Mouse (Mus musculus): Measurements from ENCODE around the gene Scrg1. TPM values are rescaled to one million over a fixed set of nuclear protein-coding genes. Genes with fewer than 3 reads are reported as not detected.

The Scrg1 gene
- total and polyA plus RNA-seq, 3 experiments = not detected

- TF ChIP-seq TCF12 (IDR thresholded peaks at IDR 0.05; ENCODE audit: low read depth, low read length) (peak; percentile 55), TBP (IDR thresholded peaks at IDR 0.05; ENCODE audit: low read depth, low read length) (peak; percentile 66), NRF1 (IDR thresholded peaks at IDR 0.05; ENCODE audit: insufficient read depth, low read depth, low read length, poor library complexity, severe bottlenecking) (peak; percentile 76), ZMIZ1 (IDR thresholded peaks at IDR 0.05; ENCODE audit: low read depth, low read length) (peak; percentile 44; the same call in 1 of the 2 replicates), JUND (IDR thresholded peaks at IDR 0.05; ENCODE audit: low read depth, low read length) (no peak), TAL1 (IDR thresholded peaks at IDR 0.05; ENCODE audit: low read length) (no peak), SMC3 (IDR thresholded peaks at IDR 0.05; ENCODE audit: low read depth, low read length) (no peak), USF2 (IDR thresholded peaks at IDR 0.05; ENCODE audit: borderline replicate concordance in 1 of 2, insufficient read depth in 1 of 2, low read depth in 1 of 2, low read length in 2 of 2) (no peak), SIN3A (IDR thresholded peaks at IDR 0.05; ENCODE audit: low read length) (peak; percentile 53), ETS1 (IDR thresholded peaks at IDR 0.05; ENCODE audit: low read depth, low read length) (peak; percentile 41; the same call in 1 of the 2 replicates)
These were observed 32.6 kb downstream of the Scrg1 start (continued) for GRCm38 (mm10) chr8:57488312-57488765.

GRCm38 (mm10) chr8:57489366-57489765 is 33.6 kb downstream of the Scrg1 start:
- Histone ChIP-seq H3K79me2 (ENCODE audit: control insufficient read depth, insufficient read depth, low read length, poor library complexity) (peaks cover 17% of the 10 kb centered on the region), H3K36me3 (ENCODE audit: control insufficient read depth in 1 of 2, insufficient read depth in 2 of 2, low read length in 2 of 2) (peaks cover 0 to 24% of the 10 kb centered on the region in 2 experiments; a peak in 3 of 4 replicates), H3K4me1 (ENCODE audit: control insufficient read depth in 1 of 2, insufficient read depth in 2 of 2, low read length in 2 of 2) (peaks cover 12 to 23% of the 10 kb centered on the region in 2 experiments), H3K27ac (ENCODE audit: control insufficient read depth, low read depth, low read length) (no peak overlapping the region), H3K9me3 (replicated peaks; ENCODE audit: insufficient read depth, low read length) (no peaks in the 10 kb centered on the region), H3K9ac (ENCODE audit: control insufficient read depth, low read depth, low read length, poor library complexity, severe bottlenecking) (no peak overlapping the region), H3K27me3 (ENCODE audit: control insufficient read depth in 1 of 2, insufficient read depth in 2 of 2, low read length in 2 of 2) (no peaks in the 10 kb centered on the region), H3K4me3 (ENCODE audit: control insufficient read depth in 1 of 2, insufficient read depth in 1 of 2, low read depth in 2 of 2, low read length in 2 of 2) (no peak overlapping the region)
- no peak for DNase-seq (ENCODE audit: low read depth, low spot score)
- TF ChIP-seq SIN3A (IDR thresholded peaks at IDR 0.05; ENCODE audit: low read length) (no peak), ELF1 (IDR thresholded peaks at IDR 0.05; ENCODE audit: low read depth, low read length) (no peak), GABPA (IDR thresholded peaks at IDR 0.05; ENCODE audit: low read depth, low read length) (no peak), MYB (IDR thresholded peaks at IDR 0.05; ENCODE audit: low read depth, low read length) (no peak), ETS1 (IDR thresholded peaks at IDR 0.05; ENCODE audit: low read depth, low read length) (no peak), USF1 (IDR thresholded peaks at IDR 0.05; ENCODE audit: low read depth, low read length) (no peak), TBP (IDR thresholded peaks at IDR 0.05; ENCODE audit: low read depth, low read length) (no peak)

- H3K9ac ChIP-seq (ENCODE audit: control insufficient read depth, low read depth, low read length, poor library complexity, severe bottlenecking) = no peak overlapping the region
- no peak overlapping the region for H3K4me3 ChIP-seq (ENCODE audit: control insufficient read depth in 1 of 2, insufficient read depth in 1 of 2, low read depth in 2 of 2, low read length in 2 of 2)
- H3K4me1 ChIP-seq (ENCODE audit: control insufficient read depth in 1 of 2, insufficient read depth in 2 of 2, low read length in 2 of 2) = peaks cover 12 to 23% of the 10 kb centered on the region in 2 experiments
- H3K27me3 ChIP-seq (ENCODE audit: control insufficient read depth in 1 of 2, insufficient read depth in 2 of 2, low read length in 2 of 2) = no peaks in the 10 kb centered on the region
- H3K27ac ChIP-seq (ENCODE audit: control insufficient read depth, low read depth, low read length) = no peak overlapping the region
- no peaks in the 10 kb centered on the region for H3K9me3 ChIP-seq (replicated peaks; ENCODE audit: insufficient read depth, low read length)
- peaks cover 17% of the 10 kb centered on the region for H3K79me2 ChIP-seq (ENCODE audit: control insufficient read depth, insufficient read depth, low read length, poor library complexity)
- peaks cover 0 to 24% of the 10 kb centered on the region in 2 experiments; a peak in 3 of 4 replicates for H3K36me3 ChIP-seq (ENCODE audit: control insufficient read depth in 1 of 2, insufficient read depth in 2 of 2, low read length in 2 of 2)
- no peak for DNase-seq (ENCODE audit: low read depth, low spot score)
- TF ChIP-seq UBTF (IDR thresholded peaks at IDR 0.05; ENCODE audit: borderline replicate concordance, insufficient read depth, low read depth, low read length) = no peak
- no peak for TF ChIP-seq HCFC1 (IDR thresholded peaks at IDR 0.05; ENCODE audit: low read depth, low read length)
- no peak for TF ChIP-seq ZMIZ1 (IDR thresholded peaks at IDR 0.05; ENCODE audit: low read depth, low read length)
- no peak for TF ChIP-seq RCOR1 (IDR thresholded peaks at IDR 0.05; ENCODE audit: low read depth, low read length)
- TF ChIP-seq ELF1 (IDR thresholded peaks at IDR 0.05; ENCODE audit: low read depth, low read length) = no peak
- TF ChIP-seq ZKSCAN1 (IDR thresholded peaks at IDR 0.05; ENCODE audit: low read depth, low read length) = no peak
- no peak for TF ChIP-seq MAFK (IDR thresholded peaks at IDR 0.05; ENCODE audit: borderline replicate concordance, low read depth, low read length)
- TF ChIP-seq JUND (IDR thresholded peaks at IDR 0.05; ENCODE audit: low read depth, low read length) = no peak
- TF ChIP-seq SIN3A (IDR thresholded peaks at IDR 0.05; ENCODE audit: low read length) = no peak
- TF ChIP-seq ETS1 (IDR thresholded peaks at IDR 0.05; ENCODE audit: low read depth, low read length) = no peak
- TF ChIP-seq USF1 (IDR thresholded peaks at IDR 0.05; ENCODE audit: low read depth, low read length) = no peak
- no peak for TF ChIP-seq TBP (IDR thresholded peaks at IDR 0.05; ENCODE audit: low read depth, low read length)
- no peak for TF ChIP-seq POLR2AphosphoS5 (IDR thresholded peaks at IDR 0.05; ENCODE audit: borderline replicate concordance, low read depth, low read length)
- TF ChIP-seq CHD1 (IDR thresholded peaks at IDR 0.05; ENCODE audit: low read depth, low read length) = no peak
- TF ChIP-seq CTCF (IDR thresholded peaks at IDR 0.05 in 2 of 3, conservative IDR thresholded peaks at IDR 0.05 in 1 of 3; ENCODE audit: control insufficient read depth in 1 of 3, insufficient read depth in 1 of 3, low read depth in 2 of 3, low read length in 3 of 3, poor library complexity in 1 of 3, severe bottlenecking in 1 of 3) = no peak
- TF ChIP-seq CHD2 (IDR thresholded peaks at IDR 0.05; ENCODE audit: low read length) = no peak
- no peak for TF ChIP-seq KAT2A (conservative IDR thresholded peaks at IDR 0.05; ENCODE audit: low read depth, low read length)
These were observed 34.2 kb downstream of the Scrg1 start for GRCm38 (mm10) chr8:57489896-57490295.
